Mouse (Mus musculus) G1E (cell line): ENCODE data around the gene Nr4a2. TPM values are rescaled to one million over a fixed set of nuclear protein-coding genes. Genes with fewer than 3 reads are reported as not detected.

Experiments used
- ATAC-seq: 2 replicates; pipeline ENCODE4 v1.8.0; 2016; ENCODE audit warnings: mild to moderate bottlenecking; ENCODE audit not compliant: insufficient number of reproducible peaks, poor library complexity, low FRiP score, severe bottlenecking; ENCODE audit errors: extremely low read depth
- DNase-seq: peaks from one replicate; pipeline ENCODE4 v3.0.0; 2012; ENCODE audit warnings: low spot score
- H3K27me3 ChIP-seq: 2 replicates; pipeline ENCODE4 v1.6.1; 2012; ENCODE audit warnings: mild to moderate bottlenecking, low read length, inconsistent platforms; ENCODE audit not compliant: insufficient read depth
- H3K36me3 ChIP-seq: replicated peaks from 2 replicates; pipeline ENCODE3; 2012; ENCODE audit warnings: mild to moderate bottlenecking, inconsistent platforms
- H3K4me1 ChIP-seq: 2 replicates; pipeline ENCODE4 v1.6.1; 2012; ENCODE audit warnings: low read depth, low read length, inconsistent platforms, mixed read lengths; ENCODE audit not compliant: insufficient read depth
- H3K4me3 ChIP-seq: 2 replicates; pipeline ENCODE4 v1.5.1; 2012; ENCODE audit warnings: low read depth, mild to moderate bottlenecking, inconsistent platforms, low read length, moderate library complexity, mixed read lengths
- H3K9me3 ChIP-seq: replicated peaks from 2 replicates; pipeline ENCODE4 v1.6.1; 2012; ENCODE audit warnings: inconsistent platforms
- CTCF ChIP-seq: IDR thresholded peaks from 2 replicates; pipeline ENCODE4 v1.5.1; 2012; ENCODE audit warnings: low read depth, low read length, inconsistent platforms, mixed read lengths
- GATA1 ChIP-seq: IDR thresholded peaks from 2 replicates; pipeline ENCODE4 v1.6.1; 2012; ENCODE audit warnings: borderline replicate concordance, low read length, inconsistent platforms, mixed read lengths
- GATA2 ChIP-seq: IDR thresholded peaks from 2 replicates; pipeline ENCODE4 v1.6.1; 2012; ENCODE audit warnings: low read depth, low read length, inconsistent platforms, borderline replicate concordance
- POLR2AphosphoS5 ChIP-seq: IDR thresholded peaks from 2 replicates; pipeline ENCODE4 v1.6.1; 2012; ENCODE audit warnings: low read depth, low read length, inconsistent platforms; ENCODE audit not compliant: insufficient replicate concordance
- TAL1 ChIP-seq: conservative IDR thresholded peaks from 2 replicates; pipeline ENCODE4 v1.6.1; 2012; ENCODE audit warnings: low read depth, low read length, inconsistent platforms, mixed read lengths
- polyA plus RNA-seq: library from polyadenylated mRNA; stranded (reverse); fragments of >175 nt; gene quantifications from 2 replicates; pipeline ENCODE4 v1.2.3, GENCODE M21; 2012
- total RNA-seq, 2 experiments: library from RNA; stranded (forward) in 1 of 2; stranded (reverse) in 1 of 2; fragments of 200-1000 nt in 1 of 2; fragments of >200 nt in 1 of 2; fragmentation: Nextera tagmentation in 1 of 2; gene quantifications; 2 replicates each; pipeline ENCODE4 v1.2.3; 2014 to 2017

Nr4a2 gene
- total and polyA plus RNA-seq, 3 experiments = 3.0 to 12.9 (median 3.2) TPM

GRCm38 (mm10) chr2:57102091-57102855 lies 21.5 kb downstream of the Nr4a2 start:
- Histone ChIP-seq H3K9me3 (0 out of 2 replicates have a peak, but pooled peaks cover 3% of the 10 kb centered on the region), H3K27me3 (peaks cover 27% of the 10 kb centered on the region), H3K4me1 (peaks cover 3% of the 10 kb centered on the region; the same call in 1 of the 2 replicates), H3K4me3 (no peak overlapping the region), H3K36me3 (no peaks in the 10 kb centered on the region)
- ATAC-seq = no peak
- DNase-seq = no peak
- TF ChIP-seq CTCF = no peak
- TF ChIP-seq GATA1 = no peak
- no peak for TF ChIP-seq POLR2AphosphoS5
- no peak for TF ChIP-seq TAL1
- no peak for TF ChIP-seq GATA2

- Histone ChIP-seq H3K9me3 (0 out of 2 replicates have a peak, but pooled peaks cover 3% of the 10 kb centered on the region), H3K4me1 (peaks cover 3% of the 10 kb centered on the region; the same call in 1 of the 2 replicates), H3K36me3 (no peaks in the 10 kb centered on the region), H3K4me3 (no peak overlapping the region), H3K27me3 (peaks cover 27% of the 10 kb centered on the region)
- DNase-seq = no peak
- ATAC-seq = no peak
- no peak for TF ChIP-seq GATA1
- TF ChIP-seq GATA2 = no peak
- TF ChIP-seq CTCF = no peak
These were observed 23.6 kb downstream of the Nr4a2 start for GRCm38 (mm10) chr2:57100241-57100640.

GRCm38 (mm10) chr2:57072452-57072851 lies 51.4 kb downstream of the Nr4a2 start:
- H3K4me3 ChIP-seq = no peak overlapping the region
- TF ChIP-seq GATA1 = no peak
- no peak for TF ChIP-seq GATA2
- no peak for TF ChIP-seq CTCF
- TF ChIP-seq TAL1 = no peak
- TF ChIP-seq POLR2AphosphoS5 = no peak

GRCm38 (mm10) chr2:57063480-57063879 lies 60.3 kb downstream of the Nr4a2 start:
- Histone ChIP-seq H3K27me3 (no peaks in the 10 kb centered on the region), H3K9me3 (no peaks in the 10 kb centered on the region), H3K4me3 (no peak overlapping the region), H3K4me1 (no peaks in the 10 kb centered on the region), H3K36me3 (no peaks in the 10 kb centered on the region)
- TF ChIP-seq TAL1 (no peak), CTCF (no peak), GATA1 (no peak), POLR2AphosphoS5 (no peak), GATA2 (no peak)
- no peak for ATAC-seq
- no peak for DNase-seq

More at GRCm38 (mm10) chr2:57072452-57072851, 51.4 kb downstream of the Nr4a2 start:
- ATAC-seq (no peak), DNase-seq (no peak)
- Histone ChIP-seq H3K36me3 (no peaks in the 10 kb centered on the region), H3K9me3 (no peaks in the 10 kb centered on the region), H3K4me1 (no peaks in the 10 kb centered on the region), H3K27me3 (peaks cover 2% of the 10 kb centered on the region; the same call in 1 of the 2 replicates)

Other genes starting within 250 kb of the Nr4a2 start
- gene Gpd2, start 113.6 kb upstream of the Nr4a2 start, total RNA-seq (2014; fragmentation: Nextera tagmentation) = 31.7 and 33.3 TPM in 2 replicates
- gene Gpd2, start 113.6 kb upstream of the Nr4a2 start, total RNA-seq (2017) = 37.0 and 42.0 TPM in 2 replicates
- 6.1 and 6.2 TPM in 2 replicates for gene Gpd2, start 113.6 kb upstream of the Nr4a2 start, polyA plus RNA-seq